Mouse (Mus musculus) myocyte (in vitro differentiated cells): Measurements from ENCODE around the gene Mrpl4.

ENCODE experiments used
- MYOD1 ChIP-seq, 3 experiments: IDR thresholded peaks; one replicate each; pipeline ENCODE4 v1.6.1; 2011; ENCODE audit warnings: control low read depth in 2 of 3, low read depth in 2 of 3, mild to moderate bottlenecking in 2 of 3, moderate library complexity in 1 of 3; ENCODE audit not compliant: insufficient read length in 2 of 3, control insufficient read depth in 1 of 3
- POLR2A ChIP-seq: IDR thresholded peaks from one replicate; pipeline ENCODE4 v1.6.1; 2011; ENCODE audit warnings: low read depth, mild to moderate bottlenecking, control low read depth, moderate library complexity; ENCODE audit not compliant: insufficient read length
- POLR2AphosphoS2 ChIP-seq: IDR thresholded peaks from one replicate; pipeline ENCODE4 v1.6.1; 2011; ENCODE audit warnings: low read depth, control low read depth; ENCODE audit not compliant: insufficient read length
- REST ChIP-seq: IDR thresholded peaks from one replicate; pipeline ENCODE4 v1.6.1; 2011; ENCODE audit warnings: mild to moderate bottlenecking, control low read depth, moderate library complexity; ENCODE audit not compliant: insufficient read depth, insufficient read length
- USF1 ChIP-seq: IDR thresholded peaks from one replicate; pipeline ENCODE4 v1.6.1; 2011; ENCODE audit warnings: low read depth, mild to moderate bottlenecking, control low read depth, moderate library complexity

- TF ChIP-seq POLR2A (no peak), REST (no peak), MYOD1 (IDR thresholded peaks at IDR 0.05; ENCODE audit: control insufficient read depth in 1 of 3, insufficient read length in 2 of 3, low read depth in 2 of 3) (no peak), POLR2AphosphoS2 (no peak), USF1 (no peak)
These were observed 34.1 kb downstream of the Mrpl4 start for GRCm38 (mm10) chr9:21036666-21037065.
